Mouse (Mus musculus) liver, embryonic 11.5 days (tissue): Measurements from ENCODE around the gene Pcsk5. TPM values are rescaled to one million over a fixed set of nuclear protein-coding genes. Genes with fewer than 3 reads are reported as not detected.
A peak's percentile ranks its signal among the peaks of the same experiment; 100 is the strongest.

Experiments used
- ATAC-seq: fragments of 200-750 bp; cut with Nextera tagmentation; replicated peaks from 2 replicates; pipeline ENCODE4 v1.8.0; 2017; ENCODE audit warnings: moderate number of reproducible peaks, mild to moderate bottlenecking, moderate TSS enrichment, moderate library complexity; ENCODE audit not compliant: low FRiP score
- DNase-seq: peaks from one replicate; pipeline ENCODE4 v3.0.0-alpha.2; 2017; ENCODE audit warnings: low spot score
- H3K27ac ChIP-seq: fragments of 300-500 bp; sonication (generic); 2 replicates; pipeline ENCODE4 v1.5.1; 2014; ENCODE audit warnings: mild to moderate bottlenecking, low read depth, low read length, control low read depth
- H3K27me3 ChIP-seq: fragments of 300-500 bp; sonication (generic); replicated peaks from 2 replicates; pipeline ENCODE4 v1.6.1; 2014; ENCODE audit warnings: low read length, mixed read lengths; ENCODE audit not compliant: control insufficient read depth, insufficient read depth
- H3K36me3 ChIP-seq: fragments of 300-500 bp; sonication (generic); 2 replicates; pipeline ENCODE4 v1.6.1; 2014; ENCODE audit warnings: mild to moderate bottlenecking, low read length, moderate library complexity, mixed read lengths; ENCODE audit not compliant: control insufficient read depth, insufficient read depth
- H3K4me1 ChIP-seq: fragments of 300-500 bp; sonication (generic); replicated peaks from 2 replicates; pipeline ENCODE4 v1.6.1; 2014; ENCODE audit warnings: low read length, mixed read lengths; ENCODE audit not compliant: control insufficient read depth, insufficient read depth
- H3K4me2 ChIP-seq: fragments of 300-500 bp; sonication (generic); 2 replicates; pipeline ENCODE4 v1.6.1; 2014; ENCODE audit warnings: mild to moderate bottlenecking, control low read depth, moderate library complexity
- H3K4me3 ChIP-seq: fragments of 300-500 bp; sonication (generic); 2 replicates; pipeline ENCODE4 v1.5.1; 2014; ENCODE audit warnings: low read depth, low read length, control low read depth
- H3K9ac ChIP-seq: fragments of 300-500 bp; sonication (generic); 2 replicates; pipeline ENCODE4 v1.6.1; 2014; ENCODE audit warnings: low read depth, low read length, control low read depth
- H3K9me3 ChIP-seq: fragments of 300-500 bp; sonication (generic); 2 replicates; pipeline ENCODE4 v1.6.1; 2016; ENCODE audit warnings: low read length, inconsistent platforms, mixed read lengths; ENCODE audit not compliant: control insufficient read depth
- WGBS: fragments of 180-500 bp; shearing (Covaris S2); extraction: QIAGEN DNeasy Blood & Tissue Kit; methylation state at CpG from one replicate; pipeline ENCODE4 v1.1.7; 2014; 5-methylcytosine and 5-hydroxymethylcytosine counted together
- polyA plus RNA-seq: library from polyadenylated mRNA; unstranded; fragments of >200 nt; fragmentation: Nextera tagmentation; extraction: Ambion mirVana; gene quantifications from 2 replicates; pipeline ENCODE4 v1.2.1, GENCODE M21; 2014

Gene Pcsk5
- 4.5 and 4.8 TPM in 2 replicates for polyA plus RNA-seq

DNA sequence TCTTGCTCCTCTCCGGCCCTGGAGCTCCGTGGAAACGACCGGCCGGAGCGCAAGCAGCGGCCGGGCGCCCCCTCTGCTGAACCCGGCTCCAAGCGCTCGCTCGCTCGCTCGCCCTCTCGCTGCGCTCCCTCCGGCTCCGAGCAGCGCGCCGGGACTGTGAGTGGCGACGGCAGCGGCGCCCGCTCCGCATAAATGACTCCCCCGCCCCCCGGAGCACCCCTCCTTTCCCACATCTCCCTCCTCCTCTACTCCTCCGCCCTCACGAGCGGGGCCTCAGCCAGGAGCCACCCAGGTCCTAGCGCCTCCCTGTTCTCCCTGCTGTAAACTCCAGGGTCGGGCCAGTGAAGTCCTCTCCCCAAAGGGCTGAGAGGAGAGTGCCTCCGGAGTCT, at the start of gene Pcsk5:
TSS of gene Pcsk5 (minus strand) at position 162 of the 389 bp plus-strand sequence.
- Histone ChIP-seq H3K9me3 (no peaks in the 10 kb centered on the region), H3K9ac (peak within 1 kb of the TSS; percentile 53), H3K4me2 (peak within 1 kb of the TSS; percentile 80), H3K27ac (0 out of 2 replicates have a peak within 1 kb of the TSS, but pooled peaks have one; percentile 26), H3K4me3 (peak within 1 kb of the TSS; percentile 59), H3K4me1 (no peaks in the 10 kb centered on the region), H3K27me3 (peaks cover 39% of the 10 kb centered on the region), H3K36me3 (no peaks in the 10 kb centered on the region)
- WGBS, result under 1% methylated on average over 25 of the region's 36 CpGs
- ATAC-seq (peak; percentile 83), DNase-seq (peak; percentile 76)

DNA sequence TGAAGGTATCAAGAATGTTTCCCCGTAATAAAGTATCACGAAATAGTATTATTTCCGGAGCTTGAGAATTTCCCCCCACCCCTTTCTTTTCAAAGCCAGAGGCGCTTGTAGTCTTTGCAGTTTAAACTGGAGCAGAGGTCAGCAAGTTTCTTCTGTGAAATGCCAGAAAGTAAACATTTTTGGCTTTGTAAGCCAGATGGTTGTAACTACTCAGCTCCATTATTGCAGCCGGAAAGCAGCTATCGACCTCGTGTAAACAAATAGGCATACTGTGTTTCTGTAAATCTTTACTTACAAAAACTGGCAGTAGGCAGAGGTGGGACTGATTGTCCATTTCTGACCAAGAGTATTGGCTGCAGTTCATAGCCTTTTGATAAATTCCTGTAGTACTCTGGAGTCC, 38.4 kb upstream of the Pcsk5 start:
- ATAC-seq, result no peak
- 73% methylated on average over 7 of the region's 7 CpGs for WGBS
- no peak for DNase-seq

DNA sequence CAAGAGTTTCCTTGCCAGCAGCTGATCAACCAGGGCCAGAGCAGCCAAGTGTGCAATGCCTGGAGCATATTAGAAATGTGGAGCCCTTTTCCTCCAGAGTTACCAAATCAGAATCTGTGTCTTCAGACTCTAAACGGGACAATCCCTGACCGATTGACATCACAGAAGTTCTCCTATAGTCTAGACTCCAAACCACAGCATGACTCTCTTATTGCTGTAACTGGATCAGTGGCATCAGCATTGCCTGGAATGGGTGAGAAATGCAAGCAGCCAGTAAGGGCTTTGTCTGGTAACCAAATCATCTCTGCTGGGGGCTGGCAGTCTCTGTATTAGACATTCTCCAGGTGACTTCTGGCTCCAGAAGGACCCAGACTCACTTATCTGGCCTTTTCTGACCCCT, 37.0 kb upstream of the Pcsk5 start:
- Histone ChIP-seq H3K9ac (no peak overlapping the region), H3K27me3 (no peaks in the 10 kb centered on the region), H3K27ac (no peak overlapping the region), H3K4me3 (no peak overlapping the region), H3K4me1 (no peaks in the 10 kb centered on the region), H3K4me2 (no peak overlapping the region), H3K36me3 (no peaks in the 10 kb centered on the region), H3K9me3 (no peaks in the 10 kb centered on the region)
- WGBS, result 74% methylated on average over 2 of the region's 2 CpGs
- ATAC-seq, result no peak
- DNase-seq, result no peak

More for the DNA sequence above, 38.4 kb upstream of the Pcsk5 start:
- no peak overlapping the region for H3K9ac ChIP-seq
- no peaks in the 10 kb centered on the region for H3K4me1 ChIP-seq
- no peak overlapping the region for H3K4me3 ChIP-seq
- no peaks in the 10 kb centered on the region for H3K9me3 ChIP-seq
- no peaks in the 10 kb centered on the region for H3K36me3 ChIP-seq
- H3K27me3 ChIP-seq, result no peaks in the 10 kb centered on the region
- H3K27ac ChIP-seq, result no peak overlapping the region
- H3K4me2 ChIP-seq, result no peak overlapping the region

DNA sequence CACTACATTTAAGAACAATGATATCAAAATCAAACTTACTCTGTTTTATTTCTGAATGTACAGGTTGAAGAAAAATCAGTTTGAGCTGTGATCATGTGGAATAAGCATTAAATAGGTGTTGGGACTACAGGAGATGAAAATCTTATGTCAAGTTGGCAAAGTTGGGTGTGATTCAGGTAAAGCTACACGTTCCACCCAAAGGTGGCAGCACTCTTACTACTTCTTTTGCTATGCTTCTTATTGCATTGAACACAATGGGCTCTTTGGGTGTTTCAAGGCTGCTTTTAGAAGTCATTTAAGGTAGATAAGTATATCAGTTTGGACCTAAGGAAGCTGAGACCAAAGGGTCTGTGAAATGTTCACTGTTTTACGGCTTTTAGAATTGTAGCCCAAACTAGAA, 36.3 kb upstream of the Pcsk5 start:
- WGBS, result 57% methylated on average over 2 of the region's 2 CpGs
- Histone ChIP-seq H3K4me1 (no peaks in the 10 kb centered on the region), H3K9me3 (no peaks in the 10 kb centered on the region), H3K27ac (no peak overlapping the region), H3K36me3 (no peaks in the 10 kb centered on the region), H3K9ac (no peak overlapping the region), H3K27me3 (no peaks in the 10 kb centered on the region), H3K4me3 (no peak overlapping the region), H3K4me2 (no peak overlapping the region)
- ATAC-seq, result no peak
- DNase-seq, result no peak

DNA sequence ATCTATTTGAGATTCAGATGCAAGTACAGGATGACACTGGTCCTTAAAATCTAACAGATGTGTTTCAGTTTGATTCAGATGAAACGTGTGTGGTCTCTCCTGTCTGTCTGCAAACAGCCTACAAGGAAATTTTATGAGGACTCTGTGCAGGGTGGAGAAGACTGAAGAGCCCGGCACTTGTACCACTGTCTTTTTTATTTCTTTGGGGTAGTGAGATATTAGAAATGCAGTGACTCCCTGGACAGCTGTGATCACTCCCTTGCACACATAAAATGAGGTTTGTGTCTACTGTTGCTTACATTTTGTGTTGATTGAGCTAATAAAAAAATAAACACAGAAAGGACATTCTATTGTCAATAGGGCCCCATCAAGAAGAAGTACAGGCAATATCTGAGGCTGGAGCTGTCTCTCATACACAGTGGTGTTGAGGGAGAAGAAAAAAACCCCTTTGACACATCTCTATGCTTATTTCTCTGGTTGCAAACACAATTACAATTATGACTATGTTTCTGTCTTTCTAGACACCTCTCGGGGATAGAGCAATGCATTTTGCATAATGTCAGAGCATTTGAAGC, 29.0 kb upstream of the Pcsk5 start:
- ATAC-seq (no peak), DNase-seq (no peak)
- Histone ChIP-seq H3K27ac (no peak overlapping the region), H3K9ac (no peak overlapping the region), H3K4me2 (no peak overlapping the region), H3K36me3 (no peaks in the 10 kb centered on the region), H3K4me3 (no peak overlapping the region), H3K27me3 (no peaks in the 10 kb centered on the region), H3K4me1 (no peaks in the 10 kb centered on the region), H3K9me3 (no peaks in the 10 kb centered on the region)
- 73% methylated on average over 3 of the region's 3 CpGs for WGBS

DNA sequence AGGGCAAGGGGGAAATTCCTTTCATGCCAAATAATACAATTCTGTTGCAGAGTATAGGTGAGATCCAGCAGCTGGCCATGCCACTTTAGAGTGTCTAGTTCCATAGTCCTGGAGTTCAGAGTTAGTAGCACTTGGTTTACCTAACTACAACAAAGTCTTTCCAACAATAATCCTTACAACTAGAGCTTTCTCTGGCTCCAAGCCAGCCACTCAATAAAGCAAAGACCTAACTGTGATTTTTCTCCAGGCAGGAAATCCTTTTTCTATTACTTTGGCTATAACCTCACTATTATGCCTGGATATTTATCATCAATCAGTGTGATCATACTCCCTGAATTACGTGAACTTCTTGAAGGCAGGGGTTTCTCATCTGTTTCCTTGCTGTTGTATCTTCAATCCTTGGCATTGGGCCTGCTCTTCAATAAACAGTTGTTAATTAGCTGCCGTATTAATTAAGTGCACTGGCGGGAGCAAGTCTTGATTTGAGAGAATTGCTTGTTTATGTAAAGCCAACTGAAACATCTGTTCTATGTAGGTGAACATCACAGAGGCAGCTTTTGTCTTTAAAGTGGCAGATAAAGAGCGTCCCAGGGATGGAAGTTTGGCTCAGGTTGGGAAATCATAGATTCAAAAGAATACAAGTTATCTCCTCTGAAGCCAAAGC, 23.1 kb upstream of the Pcsk5 start:
- no peak for DNase-seq
- no peak for ATAC-seq
- no peak overlapping the region for H3K27ac ChIP-seq

DNA sequence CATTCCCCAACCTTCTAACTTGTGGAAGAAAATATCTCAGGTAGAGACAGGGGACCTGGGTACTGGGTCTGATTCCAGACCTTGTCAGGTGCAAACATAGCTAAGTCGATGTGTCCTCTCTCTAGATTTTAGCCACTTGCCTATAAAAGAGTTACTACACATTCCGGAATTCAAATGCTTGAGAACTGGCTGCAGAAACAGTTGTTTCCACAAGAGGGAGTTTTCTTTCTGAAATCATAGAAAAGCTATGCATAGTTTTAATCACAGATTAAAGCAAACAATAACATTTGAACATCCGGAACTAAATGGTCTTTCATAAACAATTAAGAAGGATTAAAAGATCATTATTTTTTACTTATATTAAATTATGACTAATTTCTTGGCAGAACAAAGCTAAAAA, 19.3 kb upstream of the Pcsk5 start:
- Histone ChIP-seq H3K9ac (no peak overlapping the region), H3K27ac (no peak overlapping the region), H3K4me2 (no peak overlapping the region), H3K4me3 (no peak overlapping the region), H3K36me3 (no peaks in the 10 kb centered on the region), H3K4me1 (no peaks in the 10 kb centered on the region), H3K27me3 (no peaks in the 10 kb centered on the region), H3K9me3 (no peaks in the 10 kb centered on the region)
- WGBS, result 71% methylated on average over 3 of the region's 3 CpGs
- no peak for DNase-seq
- no peak for ATAC-seq

More for the DNA sequence above, 23.1 kb upstream of the Pcsk5 start:
- Histone ChIP-seq H3K4me1 (no peaks in the 10 kb centered on the region), H3K9me3 (no peaks in the 10 kb centered on the region), H3K9ac (no peak overlapping the region), H3K4me3 (no peak overlapping the region), H3K4me2 (no peak overlapping the region), H3K36me3 (no peaks in the 10 kb centered on the region), H3K27me3 (no peaks in the 10 kb centered on the region)
- 61% methylated on average over 4 of the region's 4 CpGs for WGBS

DNA sequence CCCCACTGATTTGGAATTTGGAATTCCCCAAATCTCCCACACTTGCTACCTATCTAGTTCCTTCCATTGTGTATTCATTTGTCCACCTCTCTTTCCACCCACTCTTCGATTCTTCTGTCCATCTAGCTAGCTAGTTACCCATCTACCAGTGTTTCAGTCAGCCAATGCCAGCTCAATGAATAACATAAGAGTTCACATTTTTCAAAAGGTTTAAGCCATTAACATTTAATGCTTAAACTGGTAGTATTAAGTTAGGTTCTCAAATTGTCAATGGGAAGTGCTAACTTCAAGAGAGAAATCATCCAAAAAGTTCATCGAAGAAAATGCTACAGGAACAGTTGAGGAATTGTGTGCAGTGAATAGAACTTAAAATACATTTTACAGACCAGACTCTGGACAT, 11.0 kb upstream of the Pcsk5 start:
- no peak overlapping the region for H3K4me3 ChIP-seq
- DNase-seq (no peak), ATAC-seq (no peak)
- no peaks in the 10 kb centered on the region for H3K27me3 ChIP-seq
- no peak overlapping the region for H3K4me2 ChIP-seq
- 72% methylated on average over 2 of the region's 2 CpGs for WGBS
- no peak overlapping the region for H3K9ac ChIP-seq
- no peaks in the 10 kb centered on the region for H3K9me3 ChIP-seq
- H3K36me3 ChIP-seq, result no peaks in the 10 kb centered on the region
- H3K27ac ChIP-seq, result no peak overlapping the region
- H3K4me1 ChIP-seq, result no peaks in the 10 kb centered on the region

DNA sequence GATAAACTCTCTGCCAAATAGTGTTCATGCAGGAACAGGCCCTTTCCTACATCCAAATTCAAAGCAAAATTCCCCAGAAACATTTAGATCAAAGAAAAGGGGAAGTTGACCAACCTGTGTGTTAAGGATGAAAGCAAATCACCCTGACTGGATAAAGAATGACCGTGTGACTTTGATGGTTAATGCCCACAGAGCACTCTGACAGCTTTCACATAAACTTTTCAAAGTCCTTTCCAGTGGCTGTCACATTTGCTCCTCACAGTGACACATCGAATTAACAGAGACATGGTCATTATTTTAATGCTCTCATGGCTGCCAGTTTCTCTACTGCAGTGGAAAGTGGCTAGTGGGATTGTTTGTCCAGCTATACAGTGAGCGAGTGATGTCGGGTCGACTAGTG, 8.5 kb upstream of the Pcsk5 start:
- H3K27ac ChIP-seq, result no peak overlapping the region
- ATAC-seq (no peak), DNase-seq (no peak)
- H3K36me3 ChIP-seq, result no peaks in the 10 kb centered on the region
- no peak overlapping the region for H3K4me2 ChIP-seq
- no peak overlapping the region for H3K4me3 ChIP-seq
- no peak overlapping the region for H3K9ac ChIP-seq
- 61% methylated on average over 5 of the region's 5 CpGs for WGBS
- no peaks in the 10 kb centered on the region for H3K27me3 ChIP-seq
- H3K9me3 ChIP-seq, result no peaks in the 10 kb centered on the region
- no peaks in the 10 kb centered on the region for H3K4me1 ChIP-seq
